Mouse (Mus musculus): Measurements from ENCODE around the gene Fermt3. TPM values are rescaled to one million over a fixed set of nuclear protein-coding genes. Genes with fewer than 3 reads are reported as not detected.

Fermt3 gene
- polyA plus RNA-seq, 1 experiment from 2014 or later, result 18.4 TPM

- Histone ChIP-seq H3K27ac (ENCODE audit: low read length) (no peak overlapping the region; the same call in none of the 2 replicates), H3K36me3 (ENCODE audit: control insufficient read depth, insufficient read depth, low read length) (0 out of 2 replicates have a peak, but pooled peaks cover under 1% of the 10 kb centered on the region), H3K9ac (ENCODE audit: low read length) (0 out of 2 replicates have a peak overlapping the region, but pooled peaks have one; percentile 31), H3K4me3 (replicated peaks; ENCODE audit: low read length) (no peak overlapping the region), H3K27me3 (ENCODE audit: control insufficient read depth, insufficient read depth, low read length) (no peaks in the 10 kb centered on the region), H3K9me3 (replicated peaks; ENCODE audit: control insufficient read depth, low read length) (no peaks in the 10 kb centered on the region), H3K4me2 (ENCODE audit: low read depth, low read length) (no peak overlapping the region), H3K4me1 (ENCODE audit: control insufficient read depth, insufficient read depth, low read length) (peaks cover 54% of the 10 kb centered on the region)
- no peak for ATAC-seq (ENCODE audit: insufficient read depth, low FRiP score)
- 32% methylated on average over 6 of the region's 6 CpGs for WGBS
Measured at GRCm38 (mm10) chr19:6971644-6972043, 47.6 kb downstream of the Fermt3 start.

- Histone ChIP-seq H3K9ac (ENCODE audit: low read length) (peak overlapping the region; percentile 85), H3K36me3 (ENCODE audit: control insufficient read depth, insufficient read depth, low read length) (peaks cover 11% of the 10 kb centered on the region), H3K4me3 (replicated peaks; ENCODE audit: low read length) (peak overlapping the region; percentile 75; the same call in 1 of the 2 replicates), H3K9me3 (replicated peaks; ENCODE audit: control insufficient read depth, low read length) (no peaks in the 10 kb centered on the region), H3K27ac (ENCODE audit: low read length) (peak overlapping the region; percentile 5; the same call in 1 of the 2 replicates), H3K4me2 (ENCODE audit: low read depth, low read length) (peak overlapping the region; percentile 74), H3K4me1 (ENCODE audit: control insufficient read depth, insufficient read depth, low read length) (peaks cover 45% of the 10 kb centered on the region), H3K27me3 (ENCODE audit: control insufficient read depth, insufficient read depth, low read length) (no peaks in the 10 kb centered on the region)
- 27% methylated on average over 11 of the region's 11 CpGs for WGBS
- no peak for ATAC-seq (ENCODE audit: insufficient read depth, low FRiP score)
Measured at GRCm38 (mm10) chr19:6970460-6971085, 48.7 kb downstream of the Fermt3 start.

- H3K4me1 ChIP-seq (ENCODE audit: control insufficient read depth, insufficient read depth, low read length), result peaks cover 45% of the 10 kb centered on the region
- peak overlapping the region; percentile 75 for H3K4me3 ChIP-seq (replicated peaks; ENCODE audit: low read length)
- H3K9ac ChIP-seq (ENCODE audit: low read length), result peak overlapping the region; percentile 85
- no peaks in the 10 kb centered on the region for H3K9me3 ChIP-seq (replicated peaks; ENCODE audit: control insufficient read depth, low read length)
- peak overlapping the region; percentile 78 for H3K27ac ChIP-seq (ENCODE audit: low read length)
- WGBS, result under 1% methylated on average over 55 of the region's 55 CpGs
- no peaks in the 10 kb centered on the region for H3K27me3 ChIP-seq (ENCODE audit: control insufficient read depth, insufficient read depth, low read length)
- peaks cover 17% of the 10 kb centered on the region for H3K36me3 ChIP-seq (ENCODE audit: control insufficient read depth, insufficient read depth, low read length)
- ATAC-seq (ENCODE audit: insufficient read depth, low FRiP score), result peak; percentile 78
- peak overlapping the region; percentile 74 for H3K4me2 ChIP-seq (ENCODE audit: low read depth, low read length)
Measured at GRCm38 (mm10) chr19:6969665-6970381, 49.4 kb downstream of the Fermt3 start.

- Histone ChIP-seq H3K9ac (ENCODE audit: low read length) (peak overlapping the region; percentile 85), H3K4me1 (ENCODE audit: control insufficient read depth, insufficient read depth, low read length) (peaks cover 45% of the 10 kb centered on the region), H3K36me3 (ENCODE audit: control insufficient read depth, insufficient read depth, low read length) (peaks cover 22% of the 10 kb centered on the region), H3K4me2 (ENCODE audit: low read depth, low read length) (peak overlapping the region; percentile 74), H3K4me3 (replicated peaks; ENCODE audit: low read length) (peak overlapping the region; percentile 75), H3K27ac (ENCODE audit: low read length) (peak overlapping the region; percentile 78), H3K9me3 (replicated peaks; ENCODE audit: control insufficient read depth, low read length) (no peaks in the 10 kb centered on the region), H3K27me3 (ENCODE audit: control insufficient read depth, insufficient read depth, low read length) (no peaks in the 10 kb centered on the region)
- WGBS, result 0% methylated on average over 20 of the region's 20 CpGs
- 0 out of 2 replicates have a peak, but pooled peaks have one; percentile 0 for ATAC-seq (ENCODE audit: insufficient read depth, low FRiP score)
Measured at GRCm38 (mm10) chr19:6969291-6969664, 50.0 kb downstream of the Fermt3 start.

GRCm38 (mm10) chr19:6968491-6969271 lies 50.6 kb downstream of the Fermt3 start:
- H3K4me2 ChIP-seq (ENCODE audit: low read depth, low read length), result peak overlapping the region; percentile 74
- H3K4me1 ChIP-seq (ENCODE audit: control insufficient read depth, insufficient read depth, low read length), result peaks cover 41% of the 10 kb centered on the region
- peak; percentile 45; the same call in 1 of the 2 replicates for ATAC-seq (ENCODE audit: insufficient read depth, low FRiP score)
- H3K9me3 ChIP-seq (replicated peaks; ENCODE audit: control insufficient read depth, low read length), result no peaks in the 10 kb centered on the region
- peak overlapping the region; percentile 78 for H3K27ac ChIP-seq (ENCODE audit: low read length)
- no peaks in the 10 kb centered on the region for H3K27me3 ChIP-seq (ENCODE audit: control insufficient read depth, insufficient read depth, low read length)
- peak overlapping the region; percentile 85 for H3K9ac ChIP-seq (ENCODE audit: low read length)
- 7% methylated on average over 15 of the region's 15 CpGs for WGBS
- H3K36me3 ChIP-seq (ENCODE audit: control insufficient read depth, insufficient read depth, low read length), result peaks cover 23% of the 10 kb centered on the region
- peak overlapping the region; percentile 75 for H3K4me3 ChIP-seq (replicated peaks; ENCODE audit: low read length)

GRCm38 (mm10) chr19:6956461-6956860 lies 62.8 kb downstream of the Fermt3 start:
- no peak for ATAC-seq (ENCODE audit: insufficient read depth, low FRiP score)
- no peak overlapping the region for H3K9ac ChIP-seq (ENCODE audit: low read length)
- H3K36me3 ChIP-seq (ENCODE audit: control insufficient read depth, insufficient read depth, low read length), result peaks cover 31% of the 10 kb centered on the region
- H3K4me1 ChIP-seq (ENCODE audit: control insufficient read depth, insufficient read depth, low read length), result peaks cover 14% of the 10 kb centered on the region; the same call in 1 of the 2 replicates
- H3K27ac ChIP-seq (ENCODE audit: low read length), result no peak overlapping the region
- WGBS, result 83% methylated on average over 10 of the region's 10 CpGs
- H3K27me3 ChIP-seq (ENCODE audit: control insufficient read depth, insufficient read depth, low read length), result no peaks in the 10 kb centered on the region
- H3K9me3 ChIP-seq (replicated peaks; ENCODE audit: control insufficient read depth, low read length), result no peaks in the 10 kb centered on the region
- no peak overlapping the region for H3K4me2 ChIP-seq (ENCODE audit: low read depth, low read length)
- no peak overlapping the region for H3K4me3 ChIP-seq (replicated peaks; ENCODE audit: low read length)

GRCm38 (mm10) chr19:6955424-6955823 lies 63.8 kb downstream of the Fermt3 start:
- H3K4me1 ChIP-seq (ENCODE audit: control insufficient read depth, insufficient read depth, low read length), result peaks cover 14% of the 10 kb centered on the region; the same call in 1 of the 2 replicates
- H3K36me3 ChIP-seq (ENCODE audit: control insufficient read depth, insufficient read depth, low read length), result peaks cover 28% of the 10 kb centered on the region
- no peak overlapping the region for H3K4me2 ChIP-seq (ENCODE audit: low read depth, low read length)
- H3K4me3 ChIP-seq (replicated peaks; ENCODE audit: low read length), result no peak overlapping the region
- no peaks in the 10 kb centered on the region for H3K27me3 ChIP-seq (ENCODE audit: control insufficient read depth, insufficient read depth, low read length)
- H3K27ac ChIP-seq (ENCODE audit: low read length), result no peak overlapping the region
- ATAC-seq (ENCODE audit: insufficient read depth, low FRiP score), result no peak
- no peaks in the 10 kb centered on the region for H3K9me3 ChIP-seq (replicated peaks; ENCODE audit: control insufficient read depth, low read length)
- 0 out of 2 replicates have a peak overlapping the region, but pooled peaks have one; percentile 13 for H3K9ac ChIP-seq (ENCODE audit: low read length)
- WGBS, result 76% methylated on average over 7 of the region's 7 CpGs

GRCm38 (mm10) chr19:6954046-6954445 lies 65.2 kb downstream of the Fermt3 start:
- no peak overlapping the region for H3K4me2 ChIP-seq (ENCODE audit: low read depth, low read length)

More at GRCm38 (mm10) chr19:6954046-6954445, 65.2 kb downstream of the Fermt3 start:
- Histone ChIP-seq H3K27ac (ENCODE audit: low read length) (no peak overlapping the region), H3K27me3 (ENCODE audit: control insufficient read depth, insufficient read depth, low read length) (no peaks in the 10 kb centered on the region), H3K9me3 (replicated peaks; ENCODE audit: control insufficient read depth, low read length) (no peaks in the 10 kb centered on the region), H3K4me3 (replicated peaks; ENCODE audit: low read length) (no peak overlapping the region), H3K9ac (ENCODE audit: low read length) (0 out of 2 replicates have a peak overlapping the region, but pooled peaks have one; percentile 27), H3K4me1 (ENCODE audit: control insufficient read depth, insufficient read depth, low read length) (peaks cover 27% of the 10 kb centered on the region), H3K36me3 (ENCODE audit: control insufficient read depth, insufficient read depth, low read length) (peaks cover 20% of the 10 kb centered on the region)
- ATAC-seq (ENCODE audit: insufficient read depth, low FRiP score), result no peak
- WGBS, result 58% methylated on average over 9 of the region's 9 CpGs
